Mouse (Mus musculus): ENCODE measurements around the gene Tomm40.

Tomm40 gene

DNA sequence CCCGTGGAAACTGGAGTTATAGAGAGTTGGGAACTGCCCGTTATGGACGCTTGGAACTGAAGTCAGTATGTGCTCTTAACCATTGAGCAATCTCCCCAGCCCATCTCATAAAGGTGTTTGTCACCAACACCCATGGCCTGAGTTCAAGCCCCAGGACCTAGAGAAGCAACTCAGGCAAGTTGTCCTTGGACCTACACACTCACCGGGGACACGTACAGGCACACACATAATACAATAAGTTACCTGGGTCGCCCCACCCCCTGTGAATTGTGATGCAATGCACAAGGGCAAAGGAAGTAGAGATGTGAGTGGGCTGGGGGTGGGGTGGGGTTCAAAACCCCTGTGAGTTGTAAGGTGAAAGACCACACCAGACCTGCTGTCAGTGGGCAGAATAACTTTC lies 28.7 kb downstream of the Tomm40 start:
- DNase-seq (ENCODE audit: low spot score) = no peak

DNA sequence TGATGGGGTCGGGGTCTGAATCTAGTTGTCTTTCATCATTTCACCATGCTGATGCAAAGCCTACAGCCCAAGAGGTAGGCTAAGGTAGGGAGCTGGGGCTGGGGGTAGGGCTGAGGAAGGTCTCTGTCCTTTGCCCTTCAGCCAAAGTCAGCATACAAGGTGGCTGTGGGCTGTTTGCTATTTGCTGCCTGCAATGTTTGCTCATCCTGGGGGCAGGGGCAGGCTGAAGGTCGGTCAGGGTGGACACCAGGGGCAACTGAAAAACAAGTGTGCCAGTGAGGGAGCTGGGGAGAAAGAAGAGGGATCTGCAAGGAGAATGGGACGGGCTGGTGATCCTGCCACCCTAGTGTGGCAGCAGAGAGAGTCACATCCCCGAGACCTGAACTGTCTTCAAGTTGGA lies 29.9 kb downstream of the Tomm40 start:
- no peak for DNase-seq (ENCODE audit: low spot score)

DNA sequence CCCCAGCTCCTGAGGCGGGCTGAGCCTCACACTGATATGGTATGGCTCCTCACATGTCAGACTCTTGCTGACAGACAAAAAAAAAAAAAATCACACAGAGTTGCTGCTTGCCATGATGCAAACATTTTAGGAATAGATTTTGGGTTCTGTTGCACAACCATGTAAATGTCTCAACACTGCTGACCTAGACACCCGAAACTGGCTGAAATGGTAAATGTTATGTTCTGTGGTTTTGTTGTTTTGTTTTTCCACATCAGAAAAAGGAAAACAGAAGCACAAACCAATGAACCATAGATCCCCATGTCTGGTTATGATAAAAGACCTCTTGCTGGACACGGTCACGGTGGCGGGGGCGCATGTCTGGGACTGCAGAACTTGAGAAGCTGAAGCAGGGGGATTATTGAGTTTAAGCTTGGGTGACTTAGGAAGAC lies 31.5 kb downstream of the Tomm40 start:
- no peak for DNase-seq (ENCODE audit: low spot score)

DNA sequence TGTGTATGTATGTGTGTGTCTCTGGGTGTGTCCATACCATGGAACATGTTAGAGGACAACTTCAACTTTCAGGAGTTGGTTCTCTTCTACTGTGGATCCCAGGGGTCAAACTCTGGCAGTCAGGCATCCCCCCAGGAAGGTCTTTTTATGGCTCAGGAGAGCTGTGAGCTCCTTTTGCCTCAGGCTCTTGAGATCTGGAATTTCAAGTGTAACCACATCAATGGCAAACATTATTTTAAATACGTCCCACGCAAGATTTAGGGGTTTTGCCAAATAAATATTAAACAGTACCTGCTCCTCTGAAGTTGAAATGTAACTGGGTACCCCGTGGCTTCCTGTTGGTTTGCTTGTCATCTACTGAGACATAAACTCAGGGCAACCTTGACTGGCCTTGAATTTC lies 32.3 kb downstream of the Tomm40 start:
- DNase-seq (ENCODE audit: low spot score) = no peak

DNA sequence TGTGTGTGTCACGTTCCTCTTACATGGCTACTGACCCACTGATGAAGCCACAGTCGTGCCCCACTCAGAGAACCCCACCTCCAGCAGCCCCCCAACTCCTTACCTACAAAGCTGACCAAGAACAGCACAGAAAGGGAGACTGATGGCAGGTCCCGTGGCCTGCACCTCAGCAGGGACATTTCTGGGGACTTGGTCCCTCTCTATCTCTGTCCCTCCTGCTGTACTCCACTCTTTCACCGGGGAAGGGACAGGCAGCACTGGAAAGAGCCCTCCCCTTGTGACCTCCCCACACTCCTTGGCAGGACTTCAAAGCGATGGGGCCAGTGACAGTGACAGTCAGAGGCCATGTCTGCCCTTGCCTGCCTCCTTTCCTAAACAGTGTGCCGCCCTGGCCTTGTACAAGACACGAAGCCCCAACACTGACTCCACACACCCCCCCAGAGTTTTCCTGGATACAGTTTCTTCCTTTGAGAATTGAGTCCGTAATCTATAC lies 34.0 kb downstream of the Tomm40 start, which contains the start of the genes Gm44805 and Apoc4:
Gm44805 (minus strand) TSS at position 222 of the 493 bp plus-strand sequence.
Apoc4 (minus strand) TSS at position 278 of the 493 bp plus-strand sequence.
- DNase-seq (ENCODE audit: low spot score) = no peak

DNA sequence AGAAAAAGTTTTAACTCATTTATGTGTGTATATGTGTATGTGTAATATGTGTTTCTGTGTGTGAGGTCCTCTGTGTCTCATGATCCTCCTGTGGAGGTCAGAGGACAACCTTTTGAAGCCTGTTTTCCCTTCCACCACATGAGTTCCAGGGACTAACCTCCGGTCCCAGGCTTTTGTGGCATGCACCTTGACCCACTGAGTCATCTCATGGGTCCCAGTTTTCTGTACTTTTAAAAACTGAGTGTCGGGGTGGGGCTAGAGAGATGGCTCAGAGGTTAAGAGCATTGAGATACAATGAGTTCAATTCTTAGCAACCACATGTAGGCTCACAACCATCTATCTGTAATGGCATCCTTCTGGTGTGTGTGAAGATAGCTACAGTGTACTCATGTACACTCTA lies 34.5 kb downstream of the Tomm40 start:
- DNase-seq (ENCODE audit: low spot score) = no peak

DNA sequence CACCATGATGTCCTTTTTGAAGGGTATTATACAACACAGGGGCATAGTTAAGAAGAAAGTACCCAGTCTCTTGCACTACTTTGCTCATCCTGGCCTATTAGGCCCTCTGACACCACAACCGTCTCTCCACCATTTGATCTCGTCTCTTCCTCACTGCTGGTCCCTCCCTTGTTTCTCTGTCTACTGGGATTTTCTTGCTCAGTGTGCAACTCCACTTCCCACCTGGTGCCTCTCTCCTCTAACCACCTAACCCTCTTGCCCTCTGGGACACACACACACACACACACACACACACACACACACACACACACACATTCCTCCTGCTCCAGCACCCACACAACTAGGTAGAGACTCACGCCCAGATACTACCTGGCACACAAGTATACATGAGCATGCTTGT lies 36.3 kb downstream of the Tomm40 start:
- no peak for DNase-seq (ENCODE audit: low spot score)

DNA sequence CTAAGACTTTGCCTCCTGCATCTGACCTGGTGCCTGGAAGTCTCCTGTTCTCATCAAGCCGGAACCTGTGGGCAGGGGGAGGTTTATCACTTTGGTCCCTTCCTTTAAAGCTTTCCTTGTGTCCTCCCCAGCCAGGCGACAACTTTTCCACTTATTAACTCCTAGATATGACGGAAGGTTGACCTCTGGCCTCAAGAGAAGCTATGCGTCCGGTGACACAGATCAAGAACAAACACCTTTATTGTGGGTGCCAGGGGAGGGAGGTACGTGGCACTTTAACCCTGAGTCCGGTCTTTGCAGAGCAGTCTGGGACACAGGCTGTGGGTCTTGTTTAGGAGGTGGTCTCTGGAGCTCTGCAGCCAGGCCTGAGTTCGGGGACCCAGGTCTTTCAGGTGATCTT lies 37.4 kb downstream of the Tomm40 start, which contains the start of gene Apoc2:
Apoc2 (minus strand) TSS at position 70 of the 400 bp plus-strand sequence.
- DNase-seq (ENCODE audit: low spot score) = no peak

DNA sequence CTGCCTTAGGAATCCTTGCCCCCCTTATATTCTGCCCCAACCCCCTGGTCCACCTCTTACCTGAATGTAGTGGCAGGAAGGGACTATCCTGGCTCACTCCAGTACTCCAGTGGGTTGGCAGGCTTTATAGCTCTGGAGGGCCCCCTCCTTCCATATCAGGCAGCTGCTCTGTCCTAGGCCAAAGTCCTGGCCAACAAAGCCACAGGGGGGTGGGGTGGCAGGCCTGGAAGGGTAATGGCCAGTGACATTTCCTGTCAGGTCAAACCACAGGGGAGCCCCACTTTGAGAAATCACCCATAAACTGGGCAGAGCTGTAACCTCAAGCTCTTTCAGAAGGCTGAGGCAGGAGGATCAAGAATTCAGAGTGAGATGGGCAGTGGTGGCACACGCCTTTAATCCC lies 38.6 kb downstream of the Tomm40 start:
- no peak for DNase-seq (ENCODE audit: low spot score)

DNA sequence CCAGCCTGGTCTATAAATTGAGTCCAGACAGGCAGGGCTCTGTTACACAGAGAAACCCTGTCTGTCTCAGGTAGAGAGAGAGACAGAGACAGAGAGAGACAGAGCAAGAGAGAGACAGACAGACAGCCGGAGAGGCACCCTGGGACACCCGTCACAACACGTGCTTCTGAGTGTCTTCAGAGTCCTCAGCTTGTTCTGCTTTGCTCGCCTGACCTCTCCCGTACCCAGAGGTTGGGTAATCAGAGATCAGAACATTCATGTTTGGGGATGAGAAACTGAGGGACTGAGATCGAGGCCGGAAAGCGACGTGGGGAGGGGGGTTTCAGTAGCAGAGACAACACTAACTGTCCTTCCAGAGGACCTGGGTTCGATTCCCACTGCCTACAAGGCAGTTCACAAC lies 39.4 kb downstream of the Tomm40 start:
- DNase-seq (ENCODE audit: low spot score) = no peak

DNA sequence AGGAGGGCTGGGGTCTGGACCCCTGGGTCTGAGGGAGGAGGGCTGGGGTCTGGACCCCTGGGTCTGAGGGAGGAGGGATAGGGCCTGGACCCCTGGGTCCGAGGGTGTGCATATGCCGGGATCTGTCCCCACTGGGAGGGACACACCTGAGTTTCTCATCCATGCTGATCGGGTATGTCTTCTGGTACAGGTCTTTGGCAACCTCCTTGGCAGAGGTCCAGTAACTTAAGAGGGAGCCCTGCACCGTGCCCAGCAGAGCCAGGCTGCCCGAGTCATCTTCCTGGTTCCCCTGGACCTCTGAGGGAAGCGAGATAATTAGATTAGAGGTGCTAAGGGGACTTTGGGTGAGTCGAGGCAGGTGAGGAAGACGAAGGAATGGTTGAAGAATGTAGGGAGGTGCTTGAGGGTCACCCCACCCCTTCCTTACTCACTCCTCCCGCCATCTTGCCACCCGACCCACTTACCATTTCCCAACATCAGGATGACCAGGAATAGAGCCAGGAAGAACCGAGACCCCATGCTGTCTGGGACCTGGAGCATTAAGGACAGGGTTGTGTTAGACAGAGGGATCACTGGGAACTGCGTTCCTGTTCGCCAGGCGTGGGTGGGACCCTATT lies 42.0 kb downstream of the Tomm40 start:
- no peak for DNase-seq (ENCODE audit: low spot score)

DNA sequence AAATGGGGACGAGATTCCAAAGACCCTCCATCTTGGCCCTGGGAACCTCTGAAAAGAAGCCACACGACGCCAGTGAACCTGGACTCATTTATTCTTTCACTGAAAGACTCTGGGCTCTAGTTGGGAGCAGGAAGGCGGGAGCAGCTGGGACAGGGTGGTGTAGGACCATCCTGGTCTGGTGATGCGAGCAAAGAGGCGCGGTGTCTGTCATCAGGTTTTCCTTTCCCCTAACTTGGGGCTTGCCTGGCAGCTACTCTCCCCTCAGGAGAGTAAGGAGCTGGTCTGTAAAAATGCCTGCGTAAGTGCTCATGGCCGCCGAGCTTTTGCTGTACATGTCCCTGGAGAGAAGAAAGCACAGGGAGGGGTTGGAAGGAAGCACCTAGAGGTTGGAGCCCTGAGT lies 43.7 kb downstream of the Tomm40 start:
- no peak for DNase-seq (ENCODE audit: low spot score)

DNA sequence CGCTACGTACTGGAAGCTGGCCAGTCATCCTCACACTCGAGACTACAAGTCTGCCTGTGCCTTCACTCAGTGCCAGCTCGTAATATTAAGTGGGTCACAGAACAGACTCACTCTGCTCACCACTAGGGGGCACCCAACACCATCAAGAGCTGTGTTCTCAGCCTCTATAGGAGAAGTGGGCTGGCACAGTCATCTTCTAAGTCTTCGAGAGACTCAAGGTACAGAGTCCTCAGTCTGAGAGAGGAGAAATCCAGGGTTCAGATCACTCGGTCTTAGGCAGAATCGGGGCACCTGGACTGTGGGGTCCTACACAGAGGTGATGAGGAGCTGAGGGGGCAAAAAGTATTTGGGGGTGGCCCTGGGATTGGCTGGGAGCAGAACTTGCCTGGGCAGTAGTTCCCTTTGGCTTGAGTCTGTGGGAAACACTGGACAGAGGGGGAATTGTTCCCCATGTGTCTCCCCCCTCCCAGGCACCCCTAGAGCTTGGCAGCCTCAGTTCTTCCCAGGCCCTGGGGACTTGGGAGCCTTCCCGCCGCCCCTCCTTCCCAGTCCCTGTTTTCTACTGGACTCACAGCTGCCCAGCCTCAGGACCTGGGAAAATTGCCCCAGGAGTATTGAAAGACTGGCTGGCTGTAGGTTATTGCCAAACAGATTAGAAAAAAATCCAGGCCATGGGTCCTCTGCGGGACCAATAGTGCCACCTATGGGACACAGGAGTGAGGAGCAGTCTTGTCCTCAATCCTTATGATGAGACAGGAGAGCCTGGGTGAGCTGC lies 46.1 kb downstream of the Tomm40 start:
- peak; percentile 93 for DNase-seq (ENCODE audit: low spot score)

DNA sequence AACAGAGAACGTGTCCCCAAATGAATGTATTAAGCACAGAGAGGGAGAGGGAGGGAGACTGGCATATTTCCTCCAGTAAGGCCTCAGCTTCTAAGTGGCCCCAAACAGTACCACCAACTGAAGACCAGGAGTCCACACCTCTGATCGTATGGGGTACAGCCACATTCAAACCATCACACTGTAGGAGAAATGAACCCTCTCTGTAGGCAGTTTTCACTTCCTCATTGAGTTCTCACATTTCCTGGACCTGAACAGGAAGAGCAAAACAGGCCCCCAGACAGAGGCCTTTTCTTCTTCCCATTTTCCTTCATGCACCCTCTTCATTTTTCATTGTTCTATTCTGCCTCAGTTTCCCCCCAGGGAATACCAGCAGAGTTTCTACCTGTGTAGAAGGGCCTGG lies 47.8 kb downstream of the Tomm40 start:
- DNase-seq (ENCODE audit: low spot score) = no peak

DNA sequence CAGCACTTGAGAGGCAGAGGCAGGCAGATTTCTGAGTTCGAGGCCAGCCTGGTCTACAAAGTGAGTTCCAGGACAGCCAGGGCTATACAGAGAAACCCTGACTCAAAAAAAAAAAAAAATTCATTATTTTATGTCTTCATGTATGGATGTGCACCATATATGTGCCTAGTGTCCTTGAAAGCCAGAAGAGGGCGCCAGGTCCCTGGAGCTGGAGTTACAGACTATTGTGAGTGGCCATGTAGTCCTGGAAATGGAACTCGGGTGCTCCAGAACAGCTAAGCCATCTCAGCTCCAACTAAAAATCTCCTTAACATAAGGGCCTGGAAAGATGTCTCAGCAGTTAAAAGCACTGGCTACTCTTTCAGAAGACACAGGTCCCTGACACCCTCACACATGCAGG lies 48.5 kb downstream of the Tomm40 start:
- DNase-seq (ENCODE audit: low spot score) = no peak

DNA sequence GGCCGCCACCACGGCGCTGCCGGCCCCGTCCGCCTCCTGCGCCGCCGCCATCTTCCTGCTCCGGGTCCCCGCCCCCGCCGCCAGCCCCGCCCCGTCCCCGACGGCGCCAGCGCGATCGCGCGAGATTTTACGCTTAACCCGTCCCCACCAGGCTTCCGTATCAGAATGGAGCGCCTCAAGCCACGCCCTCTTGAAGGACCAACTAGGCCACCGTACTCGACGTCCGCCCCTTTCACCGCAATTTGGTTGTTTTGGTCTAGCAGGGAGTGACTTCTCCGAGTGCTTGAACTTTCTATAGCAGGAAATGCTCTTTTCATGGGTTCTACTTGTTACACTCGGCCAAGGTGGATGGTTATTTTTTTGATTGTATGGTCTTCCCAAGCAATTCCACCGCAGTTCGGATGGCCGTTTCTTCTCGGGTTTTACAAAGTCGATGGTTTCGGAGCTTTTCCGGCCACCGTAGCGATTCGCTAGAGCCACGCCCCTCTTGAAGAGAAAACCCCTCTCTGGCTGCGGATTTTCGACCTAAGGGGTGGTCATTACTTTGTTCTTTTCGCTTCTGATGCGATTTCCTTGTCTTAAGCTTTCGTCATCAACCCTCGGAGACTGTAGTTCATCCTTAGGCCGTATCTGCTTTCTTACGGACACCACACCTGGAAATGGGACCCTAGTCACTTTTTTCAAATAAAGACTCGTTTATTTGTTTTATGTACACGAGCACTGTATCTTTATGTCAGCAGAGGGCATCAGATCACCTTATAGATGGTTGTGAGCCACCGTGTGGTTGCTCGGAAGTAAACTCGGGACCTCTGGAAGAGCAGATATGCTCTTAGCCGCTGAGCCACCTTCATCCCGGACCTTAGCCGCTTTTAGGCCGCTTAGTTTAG lies 50.0 kb downstream of the Tomm40 start, which contains the start of gene Clptm1:
Clptm1 (minus strand) TSS at position 79 of the 887 bp plus-strand sequence.
- DNase-seq (ENCODE audit: low spot score) = peak; percentile 95

DNA sequence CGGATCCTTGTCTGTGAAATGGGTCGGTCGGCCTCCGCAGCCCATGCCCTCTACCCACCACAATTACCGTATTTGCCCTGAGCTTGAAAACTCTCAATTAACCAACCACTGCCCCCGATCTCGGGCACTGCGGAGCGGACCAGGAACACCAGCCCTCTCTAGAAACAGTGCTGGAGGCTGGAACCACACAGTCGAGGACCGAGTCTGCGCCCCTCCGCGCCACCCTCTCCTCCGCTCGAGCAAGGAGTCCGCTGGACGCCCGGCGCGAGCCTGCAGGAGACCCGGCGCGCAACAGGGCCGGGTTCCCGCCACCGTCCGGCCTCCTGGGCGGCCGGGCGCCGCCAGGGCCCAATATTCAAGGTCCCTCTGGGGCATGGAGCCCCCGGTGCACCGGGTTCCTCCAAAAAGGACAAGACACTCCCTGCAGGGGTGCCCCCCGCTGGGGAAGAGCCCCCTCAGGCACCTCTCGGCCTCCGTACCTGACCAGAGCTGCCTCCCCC lies 50.7 kb downstream of the Tomm40 start:
- DNase-seq (ENCODE audit: low spot score) = no peak

DNA sequence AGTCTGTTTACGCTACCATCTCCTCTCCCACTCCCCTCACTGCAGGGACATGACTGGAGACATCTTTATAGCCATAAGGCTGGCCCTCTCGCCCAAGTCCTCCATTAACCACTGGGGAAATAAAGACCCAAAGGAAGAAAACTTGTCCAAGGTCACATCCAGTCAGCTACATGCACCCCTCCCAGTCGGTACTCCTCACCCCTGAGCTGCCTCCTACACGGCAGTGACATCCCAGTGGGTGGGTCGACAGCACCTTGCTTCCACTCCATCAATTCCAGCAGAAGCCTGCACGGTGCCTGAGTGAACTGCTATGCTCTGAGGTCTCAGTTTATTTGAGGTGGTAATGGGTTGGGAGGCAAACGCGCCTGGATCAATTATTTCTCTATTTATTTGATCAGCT lies 51.3 kb downstream of the Tomm40 start:
- DNase-seq (ENCODE audit: low spot score) = no peak

DNA sequence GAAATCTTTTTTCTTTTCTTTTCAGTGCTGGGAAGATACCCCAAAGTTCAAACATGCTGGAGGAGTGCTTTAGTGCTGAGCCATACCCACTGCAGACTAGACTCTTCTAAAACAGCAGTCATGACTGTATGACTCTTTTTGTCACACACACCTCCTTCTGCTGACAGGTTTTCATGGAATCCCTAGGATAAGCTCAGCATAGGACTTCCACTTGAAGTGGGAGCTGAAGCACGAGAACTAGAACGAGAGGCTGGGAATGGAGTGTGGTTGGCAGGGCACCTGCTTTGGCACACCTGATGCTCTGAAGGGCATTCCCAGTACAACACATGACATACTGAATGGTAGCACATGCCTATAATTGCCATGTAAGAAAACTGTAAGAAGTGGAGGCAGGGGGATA lies 62.6 kb downstream of the Tomm40 start:
- no peak for DNase-seq (ENCODE audit: low spot score)

Measured in left cerebral cortex, adult 11 months (tissue).